Mouse (Mus musculus): ENCODE measurements around the gene Mark4.

The Mark4 gene

DNA sequence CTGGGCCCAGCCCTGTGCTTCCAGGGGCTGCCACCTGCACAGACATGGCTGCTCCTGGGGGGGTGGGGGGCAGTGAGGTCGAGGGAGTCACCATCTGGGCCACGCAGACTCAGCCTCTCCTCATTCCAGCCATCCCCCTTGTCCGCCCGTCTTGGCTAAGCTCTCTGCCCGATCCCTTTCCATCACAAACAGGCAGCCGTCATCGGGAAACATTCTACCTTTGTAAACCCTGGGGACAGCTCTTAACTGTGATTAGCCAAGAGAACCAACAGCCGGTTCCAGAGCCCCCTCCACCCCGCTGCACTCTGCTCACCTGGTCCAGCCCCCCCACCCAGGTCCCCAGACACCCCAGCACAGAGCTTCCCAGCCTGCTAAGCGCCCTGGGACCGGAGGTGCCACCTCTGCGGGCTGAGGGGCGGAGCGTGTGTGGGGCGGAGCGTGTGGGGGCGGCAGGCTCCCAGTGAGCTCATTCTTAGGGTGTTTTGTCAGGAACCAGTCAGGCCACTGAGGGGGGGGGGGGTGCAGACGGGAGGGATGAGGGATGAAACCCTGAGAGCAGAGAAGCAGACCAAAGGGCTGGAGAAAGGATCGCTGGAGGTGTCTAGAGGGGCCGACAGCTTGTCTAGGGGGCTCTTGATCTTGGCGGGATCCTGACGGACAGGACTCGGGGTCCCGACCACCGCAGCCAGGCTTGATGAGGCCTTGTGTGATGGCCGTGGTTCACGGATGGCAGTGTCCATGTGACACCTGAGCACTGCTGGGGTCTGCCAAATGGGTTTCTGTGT lies 58.9 kb downstream of the Mark4 start:
- DNase-seq (ENCODE audit: low spot score in 2 of 2), result peak in 1 of 2 experiments; percentile 55

DNA sequence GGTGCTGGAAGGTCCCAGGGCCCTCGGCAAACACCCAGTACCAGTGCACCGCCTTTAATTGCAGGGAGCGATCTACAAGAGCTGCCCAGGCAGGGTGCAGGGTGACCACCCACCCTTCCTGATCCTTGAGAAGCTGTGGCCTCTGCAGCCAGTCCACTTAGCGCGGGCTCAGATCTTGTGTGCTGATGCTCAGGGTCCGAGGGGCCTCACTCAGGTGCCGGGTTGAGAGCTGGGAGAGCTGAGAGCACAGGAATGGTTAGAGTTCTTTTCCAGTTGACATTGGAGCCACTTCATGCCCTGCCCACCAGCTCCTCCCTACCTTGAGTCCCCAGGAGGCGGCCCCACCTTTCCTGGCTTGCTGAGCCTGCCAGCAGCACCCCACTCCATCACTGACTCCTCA lies 64.1 kb downstream of the Mark4 start:
- DNase-seq (ENCODE audit: low spot score in 2 of 2), result no peak

DNA sequence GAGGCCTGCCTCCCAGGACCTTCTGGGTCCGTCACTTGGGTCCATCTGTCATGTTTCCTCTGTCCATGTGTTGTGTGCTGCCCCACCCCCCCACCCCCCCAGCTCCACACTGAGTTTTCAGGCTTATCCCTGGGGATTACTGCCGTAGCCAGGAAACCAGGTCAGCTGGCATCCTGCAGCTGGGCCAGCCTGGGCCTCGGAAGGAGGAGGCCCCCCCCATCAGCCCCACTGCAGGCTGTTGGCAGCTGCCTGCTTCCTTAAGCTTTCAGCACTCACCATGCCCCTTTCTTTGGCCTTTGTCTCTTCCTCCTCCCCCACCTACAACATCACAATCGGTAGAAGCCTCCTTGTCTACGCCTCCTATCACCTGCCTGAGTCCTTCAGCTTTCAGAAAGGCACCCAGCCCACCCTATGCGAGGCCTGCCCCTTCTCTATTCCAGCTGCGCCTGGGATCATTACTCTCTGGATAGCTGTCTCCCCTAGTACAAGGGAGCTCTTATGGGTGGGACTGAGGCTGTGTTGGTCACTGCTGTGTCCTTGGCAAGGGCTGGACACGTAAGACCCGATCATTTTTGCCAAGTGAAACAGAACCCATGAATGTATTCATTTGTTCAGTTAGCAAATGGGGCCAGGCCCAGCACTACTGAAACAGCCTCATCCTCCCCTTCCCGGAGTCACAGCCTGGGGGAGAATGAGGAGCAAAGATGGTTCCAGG lies 69.8 kb downstream of the Mark4 start:
- DNase-seq (ENCODE audit: low spot score in 2 of 2), result no peak

DNA sequence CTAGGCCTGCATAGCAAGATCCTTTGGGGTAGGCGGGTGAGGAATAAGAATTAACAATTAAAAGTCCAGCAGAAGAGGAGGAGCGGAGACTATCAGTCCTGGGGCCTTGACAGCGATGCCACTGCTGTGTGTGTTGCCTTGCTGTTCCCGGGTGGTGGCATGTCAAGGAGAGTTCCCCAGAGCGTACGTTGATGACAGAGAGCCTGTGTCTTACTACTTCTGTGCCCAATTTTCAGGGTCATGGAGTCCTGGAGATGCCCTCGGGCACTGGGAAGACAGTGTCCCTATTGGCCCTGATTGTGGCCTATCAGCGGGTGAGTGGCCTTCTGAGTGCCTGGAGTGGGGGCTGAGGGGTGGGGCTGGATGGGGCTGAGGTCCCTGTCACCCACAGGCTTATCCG lies 74.9 kb downstream of the Mark4 start:
- DNase-seq (ENCODE audit: low spot score in 2 of 2), result no peak

DNA sequence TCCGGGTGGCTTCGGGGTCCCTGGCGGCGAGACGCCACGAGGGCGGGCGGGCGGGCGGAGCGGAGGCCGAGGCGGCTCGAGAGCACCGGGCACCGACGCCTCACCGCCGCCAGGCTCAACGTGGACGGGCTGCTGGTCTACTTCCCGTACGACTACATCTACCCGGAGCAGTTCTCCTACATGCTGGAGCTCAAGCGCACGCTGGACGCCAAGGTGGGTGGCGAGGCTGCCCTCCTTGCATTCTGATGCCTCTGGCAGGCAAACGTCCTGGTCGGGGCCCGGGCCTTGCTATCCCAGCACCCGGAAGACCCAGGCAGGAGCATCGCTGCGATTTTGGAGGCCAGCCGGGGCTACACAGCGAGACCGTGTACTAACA lies 76.5 kb downstream of the Mark4 start:
- DNase-seq (ENCODE audit: low spot score in 2 of 2), result no peak

DNA sequence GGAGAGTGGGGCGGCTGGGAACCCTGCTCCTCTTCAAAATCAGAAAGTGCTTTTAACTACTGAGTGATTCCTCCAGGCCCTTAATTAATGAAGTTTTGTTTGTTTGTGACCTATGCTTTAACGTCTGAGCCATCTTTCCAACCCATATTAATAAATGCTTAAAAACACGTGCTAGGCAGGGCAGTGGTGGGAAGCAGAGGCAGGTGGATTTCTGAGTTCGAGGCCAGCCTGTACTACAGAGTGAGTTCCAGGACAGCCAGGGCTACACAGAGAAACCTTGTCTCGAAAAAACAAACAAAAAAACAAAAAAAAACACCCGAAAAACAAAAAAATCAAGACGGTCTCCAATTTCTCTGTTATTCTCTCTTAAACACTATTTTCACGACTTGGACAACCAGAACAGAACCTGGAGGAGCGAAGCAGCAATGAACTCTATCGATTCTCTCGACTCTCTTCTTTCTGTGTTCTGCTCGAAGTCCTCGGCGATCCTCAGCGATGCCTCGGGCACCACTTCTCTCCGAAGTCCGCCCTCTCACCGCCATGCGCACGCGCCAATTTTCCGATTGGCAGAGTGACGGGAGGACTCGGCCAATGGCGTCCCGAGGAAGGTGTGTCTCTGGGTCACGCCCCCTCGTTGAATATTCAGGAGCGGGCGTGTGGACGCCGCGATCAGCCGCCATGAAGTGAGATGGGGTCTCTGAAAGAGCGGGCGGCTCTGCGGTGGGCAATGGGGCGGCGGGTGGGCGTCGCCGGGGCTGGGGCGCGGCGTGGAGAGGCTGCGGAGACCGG lies 77.0 kb downstream of the Mark4 start, which contains the start of gene Ercc2:
Gene Ercc2, plus strand, starts transcription at position 634 of the 789 bp plus-strand sequence.
- peak; percentile 96 to 99 for DNase-seq (ENCODE audit: low spot score in 2 of 2)

DNA sequence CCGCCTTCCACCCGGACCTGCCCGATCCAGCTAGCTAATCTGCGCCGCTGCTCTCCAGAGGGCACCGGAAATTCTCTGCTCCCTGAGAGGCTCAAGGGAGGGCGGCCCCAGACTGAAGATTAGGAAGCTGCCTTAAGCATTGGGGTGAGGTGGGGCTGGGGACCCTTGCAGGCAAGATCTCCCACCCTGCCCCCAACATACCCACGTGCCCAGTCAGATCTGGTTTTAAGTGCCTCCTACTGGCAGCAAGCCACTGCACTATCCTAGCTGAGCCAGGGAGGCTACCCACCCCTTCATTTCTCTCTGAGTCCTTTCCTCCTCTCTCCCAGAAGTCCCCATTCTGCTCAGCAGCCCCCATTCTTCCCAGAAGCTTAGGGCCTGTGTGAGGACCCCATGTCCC lies 80.6 kb downstream of the Mark4 start:
- DNase-seq (ENCODE audit: low spot score in 2 of 2), result no peak

DNA sequence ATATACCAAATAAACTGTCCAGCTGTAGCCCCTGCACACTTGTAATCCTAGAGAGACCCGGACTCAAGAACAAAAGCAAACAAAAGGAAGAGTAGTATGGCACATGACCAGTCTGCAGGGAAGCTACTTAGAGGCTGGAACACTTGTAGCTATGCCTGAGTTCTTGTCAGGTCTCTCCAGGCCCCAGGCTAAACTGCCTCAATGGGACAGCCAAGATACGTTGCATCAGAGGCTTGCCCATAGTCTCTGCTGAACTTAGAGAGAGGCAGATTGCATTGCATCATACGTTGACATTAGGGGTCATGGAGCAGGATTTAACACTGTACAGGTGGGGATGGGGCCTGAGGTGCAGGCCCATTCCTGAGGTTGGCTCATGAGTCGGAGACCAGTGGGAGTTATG lies 82.6 kb downstream of the Mark4 start:
- DNase-seq (ENCODE audit: low spot score in 2 of 2), result no peak

DNA sequence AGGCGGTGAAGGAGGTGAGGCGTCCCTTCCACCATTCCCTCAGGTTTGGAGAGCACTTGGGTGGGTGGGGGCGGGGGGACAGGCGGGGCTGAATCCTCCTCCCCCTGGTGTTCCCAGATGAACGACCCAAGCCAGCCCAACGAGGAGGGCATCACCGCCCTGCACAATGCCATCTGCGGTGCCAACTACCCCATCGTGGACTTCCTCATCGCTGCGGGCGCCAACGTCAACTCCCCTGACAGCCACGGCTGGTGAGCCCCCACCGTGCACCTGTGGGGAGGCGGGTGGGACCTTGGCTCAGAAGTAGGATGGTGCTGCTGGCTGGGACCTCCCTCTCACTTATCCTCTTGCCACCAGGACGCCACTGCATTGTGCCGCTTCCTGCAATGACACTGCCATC lies 83.3 kb downstream of the Mark4 start:
- DNase-seq (ENCODE audit: low spot score in 2 of 2), result no peak

Data from spleen, postnatal 10 days (tissue).